8 mouse cellular contexts compared by ENCODE assay signal in the genomic region with DNA sequence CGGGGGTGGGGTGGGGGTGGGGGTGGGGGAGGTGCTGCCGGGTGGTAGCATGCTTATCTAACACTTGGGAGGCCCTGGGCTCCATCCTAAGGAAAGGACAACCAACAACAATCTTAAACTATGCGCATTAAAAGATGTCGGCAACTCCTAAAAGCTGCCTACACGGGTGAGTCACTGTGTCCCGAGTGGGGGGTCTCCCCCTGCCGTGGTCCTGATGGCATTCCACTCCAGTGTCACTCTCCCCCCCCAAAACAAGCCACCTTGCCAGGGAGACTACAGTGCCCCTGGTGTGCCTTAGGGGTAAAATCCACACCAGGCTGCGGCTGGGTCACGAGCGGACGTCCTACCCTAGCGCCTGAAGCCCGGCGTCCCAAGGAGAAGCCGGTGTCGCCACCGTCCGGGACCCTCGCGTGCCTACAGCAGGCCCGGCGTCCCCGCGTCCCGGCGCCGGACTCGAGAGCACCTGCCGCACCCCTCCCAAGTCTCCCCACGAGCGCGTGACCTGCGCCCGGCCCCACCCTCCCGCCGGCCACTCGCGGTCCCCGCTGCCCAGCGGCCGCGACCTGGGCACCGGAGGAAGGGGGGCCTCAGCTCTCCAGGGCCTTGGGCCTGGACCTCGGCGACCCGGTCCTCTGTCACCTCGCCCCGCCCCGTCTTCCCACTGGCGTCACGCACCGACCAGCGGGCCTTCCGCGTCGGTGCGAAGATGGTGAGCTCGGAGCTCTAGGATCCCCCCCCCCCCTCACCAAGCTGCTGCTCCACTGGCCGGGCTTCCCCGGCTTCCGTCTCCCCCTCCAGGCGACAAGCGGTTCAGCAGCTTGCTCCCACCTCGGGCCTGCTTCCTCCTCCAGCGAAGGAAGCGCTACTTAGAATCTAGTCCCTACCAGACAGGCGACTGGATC. TPM values are rescaled to one million over a fixed set of nuclear protein-coding genes. Genes with fewer than 3 reads are reported as not detected.
DNase-seq lines count a peak whose midpoint lies in the region; ATAC-seq and TF ChIP-seq lines count a peak whose summit lies in the region.

Gene Fbxo6 (minus strand): TSS at position 874 of the 902 bp plus-strand sequence.

- dilution Hi-C loops in CH12.LX (cut with MboI; ENCODE audit: extremely low pct_ligation_motif_present, extremely low pct_unique_long_range_greater_than_20kb, low sequenced_read_pairs): no loop called here

- TF ChIP-seq RAD21 in CH12.LX (IDR thresholded peaks at IDR 0.05; ENCODE audit: low read depth, low read length): peak; percentile 47

- peak within 1 kb of the TSS; percentile 69 for H3K9ac ChIP-seq in CH12.LX (ENCODE audit: insufficient read depth, low read depth)
- peak within 1 kb of the TSS; percentile 74 for H3K9ac ChIP-seq in forebrain, embryonic 11.5 days (ENCODE audit: low read length)
- H3K9ac ChIP-seq in heart, embryonic 15.5 days: peak within 1 kb of the TSS; percentile 81
- H3K9ac ChIP-seq in liver, embryonic 15.5 days: peak within 1 kb of the TSS; percentile 71
- peak within 1 kb of the TSS; percentile 72 for H3K9ac ChIP-seq in neural tube, embryonic 11.5 days (ENCODE audit: low read length)
- peak within 1 kb of the TSS; percentile 84 for H3K9ac ChIP-seq in stomach, embryonic 16.5 days (ENCODE audit: low read length)

- peak; percentile 92 for DNase-seq in CH12.LX (ENCODE audit: extremely low read depth)
- DNase-seq in c-Kit-positive CD71-negative TER-119-negative erythroid progenitor cells, embryonic 14.5 days (ENCODE audit: low read depth): peak; percentile 85
- peak; percentile 95 for DNase-seq in forebrain, embryonic 11.5 days (ENCODE audit: low spot score)
- peak; percentile 89 to 95 for DNase-seq in kidney, postnatal 25 days
- DNase-seq in neural tube, embryonic 11.5 days (ENCODE audit: low spot score): peak; percentile 92

- H3K4me2 ChIP-seq in CH12.LX (ENCODE audit: insufficient read depth, low read depth, poor library complexity, severe bottlenecking): peak within 1 kb of the TSS; percentile 78
- H3K4me2 ChIP-seq in forebrain, embryonic 11.5 days (ENCODE audit: low read depth, low read length, severe bottlenecking): peak within 1 kb of the TSS; percentile 94
- H3K4me2 ChIP-seq in heart, embryonic 15.5 days: peak within 1 kb of the TSS; percentile 95
- peak within 1 kb of the TSS; percentile 98 for H3K4me2 ChIP-seq in liver, embryonic 15.5 days
- peak within 1 kb of the TSS; percentile 96 for H3K4me2 ChIP-seq in neural tube, embryonic 11.5 days (ENCODE audit: low read depth)
- H3K4me2 ChIP-seq in stomach, embryonic 16.5 days (ENCODE audit: low read depth, low read length): peak within 1 kb of the TSS; percentile 94

- peak in 1 of 2 experiments; percentile 76; a peak in 2 of 4 replicates for TF ChIP-seq CTCF in CH12.LX (conservative IDR thresholded peaks at IDR 0.05 in 1 of 2, IDR thresholded peaks at IDR 0.05 in 1 of 2; ENCODE audit: low read depth in 2 of 2, low read length in 2 of 2)

- under 1% methylated on average over 65 of the region's 67 CpGs for WGBS in forebrain, embryonic 11.5 days
- under 1% methylated on average over 65 of the region's 67 CpGs for WGBS in heart, embryonic 15.5 days
- under 1% methylated on average over 66 of the region's 67 CpGs for WGBS in liver, embryonic 15.5 days (ENCODE audit: insufficient replicate concordance)
- 2% methylated on average over 65 of the region's 67 CpGs for WGBS in neural tube, embryonic 11.5 days
- WGBS in stomach, embryonic 16.5 days: under 1% methylated on average over 54 of the region's 67 CpGs

- TF ChIP-seq POLR2A in CH12.LX (IDR thresholded peaks at IDR 0.05; ENCODE audit: low read depth, low read length): peak; percentile 60; the same call in 1 of the 2 replicates

- H3K36me3 ChIP-seq in CH12.LX (replicated peaks in 1 of 2; ENCODE audit: control insufficient read depth in 1 of 2, insufficient read depth in 1 of 2, low read length in 1 of 2): peaks cover 24 to 46% of the 10 kb centered on the region in 2 experiments
- H3K36me3 ChIP-seq in forebrain, embryonic 11.5 days (ENCODE audit: control insufficient read depth, insufficient read depth, low read length): peaks cover 8% of the 10 kb centered on the region; the same call in 1 of the 2 replicates
- H3K36me3 ChIP-seq in heart, embryonic 15.5 days: peaks cover 17% of the 10 kb centered on the region; the same call in 1 of the 2 replicates
- no peaks in the 10 kb centered on the region for H3K36me3 ChIP-seq in liver, embryonic 15.5 days (replicated peaks)
- peaks cover 5% of the 10 kb centered on the region for H3K36me3 ChIP-seq in neural tube, embryonic 11.5 days (ENCODE audit: control insufficient read depth, insufficient read depth, low read length)
- no peaks in the 10 kb centered on the region for H3K36me3 ChIP-seq in stomach, embryonic 16.5 days (ENCODE audit: control insufficient read depth, insufficient read depth, low read length)

- peak within 1 kb of the TSS; percentile 62 for H3K27ac ChIP-seq in CH12.LX (ENCODE audit: insufficient read depth, low read depth)
- H3K27ac ChIP-seq in forebrain, embryonic 11.5 days (ENCODE audit: low read depth, low read length): peak within 1 kb of the TSS; percentile 70
- peak within 1 kb of the TSS; percentile 91 for H3K27ac ChIP-seq in heart, embryonic 15.5 days
- H3K27ac ChIP-seq in liver, embryonic 15.5 days (replicated peaks): peak within 1 kb of the TSS; percentile 72
- H3K27ac ChIP-seq in neural tube, embryonic 11.5 days (ENCODE audit: low read depth, low read length): peak within 1 kb of the TSS; percentile 85
- peak within 1 kb of the TSS; percentile 89 for H3K27ac ChIP-seq in stomach, embryonic 16.5 days (ENCODE audit: low read length)

- no peaks in the 10 kb centered on the region for H3K9me3 ChIP-seq in CH12.LX (replicated peaks; ENCODE audit: low read length)
- H3K9me3 ChIP-seq in forebrain, embryonic 11.5 days (ENCODE audit: control insufficient read depth, low read length): no peaks in the 10 kb centered on the region
- no peaks in the 10 kb centered on the region for H3K9me3 ChIP-seq in heart, embryonic 15.5 days (replicated peaks)
- H3K9me3 ChIP-seq in liver, embryonic 15.5 days (replicated peaks): no peaks in the 10 kb centered on the region
- H3K9me3 ChIP-seq in neural tube, embryonic 11.5 days (ENCODE audit: control insufficient read depth, low read length): no peaks in the 10 kb centered on the region
- no peaks in the 10 kb centered on the region for H3K9me3 ChIP-seq in stomach, embryonic 16.5 days (replicated peaks; ENCODE audit: control insufficient read depth, low read length)

- H3K4me1 ChIP-seq in CH12.LX (ENCODE audit: control insufficient read depth in 1 of 2, insufficient read depth in 2 of 2): peaks cover 0 to 5% of the 10 kb centered on the region in 2 experiments; a peak in 2 of 4 replicates
- 0 out of 2 replicates have a peak, but pooled peaks cover 2% of the 10 kb centered on the region for H3K4me1 ChIP-seq in forebrain, embryonic 11.5 days (replicated peaks; ENCODE audit: control insufficient read depth, insufficient read depth, low read length)
- peaks cover 9% of the 10 kb centered on the region; the same call in 1 of the 2 replicates for H3K4me1 ChIP-seq in heart, embryonic 15.5 days (replicated peaks)
- H3K4me1 ChIP-seq in liver, embryonic 15.5 days (replicated peaks): peaks cover 25% of the 10 kb centered on the region
- H3K4me1 ChIP-seq in neural tube, embryonic 11.5 days (ENCODE audit: control insufficient read depth, insufficient read depth, low read length): peaks cover 5% of the 10 kb centered on the region; the same call in 1 of the 2 replicates
- H3K4me1 ChIP-seq in stomach, embryonic 16.5 days (ENCODE audit: control insufficient read depth, insufficient read depth, low read length): no peaks in the 10 kb centered on the region

- H3K4me3 ChIP-seq in CH12.LX (replicated peaks in 1 of 3; ENCODE audit: low read depth in 2 of 3, low read length in 2 of 3, poor library complexity in 1 of 3): peak within 1 kb of the TSS; percentile 76 to 82 (median 77)
- H3K4me3 ChIP-seq in forebrain, embryonic 11.5 days (ENCODE audit: low read depth, low read length): peak within 1 kb of the TSS; percentile 55
- H3K4me3 ChIP-seq in heart, embryonic 15.5 days: peak within 1 kb of the TSS; percentile 79
- H3K4me3 ChIP-seq in liver, embryonic 15.5 days (replicated peaks): peak within 1 kb of the TSS; percentile 72
- peak within 1 kb of the TSS; percentile 58 for H3K4me3 ChIP-seq in neural tube, embryonic 11.5 days (ENCODE audit: low read depth, low read length)
- H3K4me3 ChIP-seq in stomach, embryonic 16.5 days (replicated peaks; ENCODE audit: low read length): peak within 1 kb of the TSS; percentile 69

- in situ Hi-C loops in CH12.LX (cut with MboI; ENCODE audit: low pct_ligation_motif_present, low pct_unique_long_range_greater_than_20kb, low sequenced_read_pairs): loop anchor here (5.0 to 25.0 kb wide), 3 partner anchors 34 to 461 kb away; partner anchors contain the start of gene Masp2

- H3K27me3 ChIP-seq in CH12.LX (replicated peaks): no peaks in the 10 kb centered on the region
- no peaks in the 10 kb centered on the region for H3K27me3 ChIP-seq in forebrain, embryonic 11.5 days (ENCODE audit: control insufficient read depth, insufficient read depth, low read length)
- H3K27me3 ChIP-seq in heart, embryonic 15.5 days: no peaks in the 10 kb centered on the region
- no peaks in the 10 kb centered on the region for H3K27me3 ChIP-seq in liver, embryonic 15.5 days
- no peaks in the 10 kb centered on the region for H3K27me3 ChIP-seq in neural tube, embryonic 11.5 days (ENCODE audit: control insufficient read depth, insufficient read depth, low read length)
- no peaks in the 10 kb centered on the region for H3K27me3 ChIP-seq in stomach, embryonic 16.5 days (ENCODE audit: control insufficient read depth, insufficient read depth, low read length)

- ATAC-seq in forebrain, embryonic 11.5 days (replicated peaks; ENCODE audit: low FRiP score): peak; percentile 91
- peak; percentile 90 for ATAC-seq in heart, embryonic 15.5 days (replicated peaks; ENCODE audit: insufficient number of reproducible peaks, insufficient read depth, low FRiP score, low read depth)
- ATAC-seq in liver, embryonic 15.5 days (ENCODE audit: insufficient read depth): peak; percentile 81
- ATAC-seq in neural tube, embryonic 11.5 days (ENCODE audit: insufficient read depth, low FRiP score, low TSS enrichment): peak; percentile 88
- peak; percentile 89 for ATAC-seq in stomach, embryonic 16.5 days (ENCODE audit: insufficient read depth, low FRiP score)

- no peaks in the 10 kb centered on the region for H3K79me2 ChIP-seq in CH12.LX (replicated peaks; ENCODE audit: control insufficient read depth, extremely low read depth, insufficient read depth, poor library complexity, severe bottlenecking)

- no peak for TF ChIP-seq EP300 in CH12.LX (IDR thresholded peaks at IDR 0.05; ENCODE audit: low read length)

RNA-seq across cellular contexts. Expression of gene Fbxo6, which starts in this region (rescaled TPM):
- total RNA-seq in CH12.LX (2012; rRNA removed) (20.5 and 25.7 TPM in 2 replicates), CH12.LX (2014; rRNA removed) (24.1 and 32.5 TPM in 2 replicates)
- 17.6 and 20.8 TPM in 2 replicates for polyA plus RNA-seq in CH12.LX (2012; ENCODE audit: insufficient read length, low read depth)
- 10.2 and 13.6 TPM in 2 replicates for polyA plus RNA-seq in forebrain, embryonic 11.5 days (2014; fragmentation: Nextera tagmentation; extraction: Ambion mirVana)
- polyA plus RNA-seq in heart, embryonic 15.5 days (2015; fragmentation: Nextera tagmentation; extraction: Ambion mirVana): 18.8 and 19.7 TPM in 2 replicates
- 11.0 and 11.9 TPM in 2 replicates for polyA plus RNA-seq in liver, embryonic 15.5 days (2015; fragmentation: Nextera tagmentation; extraction: Ambion mirVana)
- 11.7 and 13.9 TPM in 2 replicates for polyA plus RNA-seq in neural tube, embryonic 11.5 days (2014; fragmentation: Nextera tagmentation; extraction: Ambion mirVana)
- 16.2 and 17.4 TPM in 2 replicates for polyA plus RNA-seq in stomach, embryonic 16.5 days (2015; fragmentation: Nextera tagmentation; extraction: Ambion mirVana)

Comparison
In these comparisons a context has a peak if more than half of its experiments do, and no peak if none do; other contexts are left out.
1. Peak in every context shown above with its lines: DNase-seq, ATAC-seq, H3K4me3 ChIP-seq and H3K27ac ChIP-seq.